Mouse (Mus musculus) liver, adult 2 months (tissue): ENCODE measurements at regions not wholly inside any gene's neighbourhood (a gene's known extent, or its start where the extent isn't known, plus 50 kb on each side); places are given as distances from the start of the nearest gene placed in this dataset.

Experiments
- CTCF ChIP-seq: fragments of 200-500 bp; IDR thresholded peaks from 2 replicates; pipeline ENCODE4 v1.5.1; 2011; ENCODE audit warnings: low read depth, low read length, control low read depth
- POLR2A ChIP-seq: fragments of 200-500 bp; IDR thresholded peaks from 2 replicates; pipeline ENCODE4 v1.6.1; 2011; ENCODE audit warnings: low read length, control low read depth; ENCODE audit not compliant: insufficient read depth; ENCODE audit errors: extremely low read depth

DNA sequence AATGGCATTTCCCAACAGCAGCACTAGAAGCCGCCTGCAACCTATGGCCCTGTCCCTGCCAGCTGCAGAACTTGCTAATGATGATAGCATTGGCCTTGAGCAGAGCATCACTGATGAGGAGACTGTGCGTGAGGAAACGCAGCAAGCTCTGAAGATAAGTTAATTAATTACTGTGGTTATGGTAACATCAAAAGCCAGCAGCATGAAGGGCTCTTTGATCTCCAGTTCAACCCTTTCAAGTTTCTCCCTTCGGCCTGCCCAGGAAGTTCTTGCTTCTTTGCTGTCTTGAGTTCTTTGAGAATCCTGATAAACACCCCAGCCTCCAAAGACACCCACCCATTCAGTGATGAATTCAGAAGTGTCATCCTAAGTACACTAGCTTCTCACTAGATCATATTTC lies 121.7 kb upstream of the Akirin2 start:
- TF ChIP-seq POLR2A, result no peak
- TF ChIP-seq CTCF, result no peak
